Mouse (Mus musculus) small intestine, adult 2 months (tissue): ENCODE measurements around the gene Cdk14. TPM values are rescaled to one million over a fixed set of nuclear protein-coding genes. Genes with fewer than 3 reads are reported as not detected.

Source experiments
- H3K27ac ChIP-seq: fragments of 200-500 bp; 2 replicates; pipeline ENCODE4 v1.5.1; 2012; ENCODE audit warnings: low read depth, low read length, control low read depth, inconsistent platforms; ENCODE audit not compliant: insufficient read depth
- H3K27me3 ChIP-seq: fragments of 200-500 bp; 2 replicates; pipeline ENCODE4 v1.6.1; 2012; ENCODE audit warnings: mild to moderate bottlenecking, moderate library complexity, low read length, inconsistent platforms; ENCODE audit not compliant: control insufficient read depth, insufficient read depth
- H3K36me3 ChIP-seq: fragments of 200-500 bp; 2 replicates; pipeline ENCODE4 v1.6.1; 2012; ENCODE audit warnings: mild to moderate bottlenecking, low read length, control low read depth, inconsistent platforms; ENCODE audit not compliant: control insufficient read depth, insufficient read depth
- H3K4me1 ChIP-seq: fragments of 200-500 bp; 2 replicates; pipeline ENCODE4 v1.6.1; 2012; ENCODE audit warnings: low read length, inconsistent platforms, mixed read lengths; ENCODE audit not compliant: control insufficient read depth, insufficient read depth, insufficient read length
- H3K4me3 ChIP-seq: fragments of 200-500 bp; 2 replicates; pipeline ENCODE4 v1.5.1; 2012; ENCODE audit warnings: low read depth, mild to moderate bottlenecking, control low read depth, inconsistent platforms, low read length, moderate library complexity
- CTCF ChIP-seq: fragments of 200-500 bp; IDR thresholded peaks from 2 replicates; pipeline ENCODE4 v1.5.1; 2012; ENCODE audit warnings: low read depth, mild to moderate bottlenecking, control low read depth, inconsistent platforms, low read length, moderate library complexity, mixed read lengths; ENCODE audit not compliant: insufficient replicate concordance, insufficient read length; ENCODE audit errors: extremely low read depth
- POLR2A ChIP-seq: fragments of 200-500 bp; IDR thresholded peaks from 2 replicates; pipeline ENCODE4 v1.6.1; 2012; ENCODE audit warnings: low read depth, mild to moderate bottlenecking, control low read depth, inconsistent platforms, low read length, moderate library complexity
- WGBS: fragments of 180-500 bp; shearing (Covaris S2); methylation state at CpG from one replicate; pipeline ENCODE4 v1.1.7; 2018; 5-methylcytosine and 5-hydroxymethylcytosine counted together
- polyA plus RNA-seq: library from polyadenylated mRNA; depleted of rRNA; stranded (reverse); fragments of >200 nt; gene quantifications from 2 replicates; pipeline ENCODE4 v1.2.3, GENCODE M21; 2012

The Cdk14 gene
- polyA plus RNA-seq, 1 experiment, result 0.37 TPM

GRCm38 (mm10) chr5:4825076-4825475 lies 595.0 kb downstream of the Cdk14 start:
- Histone ChIP-seq H3K27me3 (no peaks in the 10 kb centered on the region), H3K4me3 (no peak overlapping the region), H3K27ac (no peak overlapping the region), H3K4me1 (no peaks in the 10 kb centered on the region), H3K36me3 (no peaks in the 10 kb centered on the region)
- no peak for TF ChIP-seq POLR2A
- no peak for TF ChIP-seq CTCF
- WGBS, result 81% methylated on average over 4 of the region's 4 CpGs

- H3K4me1 ChIP-seq, result no peaks in the 10 kb centered on the region
- H3K4me3 ChIP-seq, result no peak overlapping the region
- no peak overlapping the region for H3K27ac ChIP-seq
- H3K27me3 ChIP-seq, result no peaks in the 10 kb centered on the region
- no peaks in the 10 kb centered on the region for H3K36me3 ChIP-seq
- WGBS, result 60% methylated on average over 1 of the region's 1 CpGs
- TF ChIP-seq POLR2A, result no peak
- TF ChIP-seq CTCF, result no peak
Observed at GRCm38 (mm10) chr5:4824171-4824570, 595.9 kb downstream of the Cdk14 start.

GRCm38 (mm10) chr5:4822041-4822440 lies 598.1 kb downstream of the Cdk14 start:
- TF ChIP-seq CTCF, result no peak
- 42% methylated on average over 2 of the region's 2 CpGs for WGBS
- no peaks in the 10 kb centered on the region for H3K36me3 ChIP-seq
- no peak overlapping the region for H3K27ac ChIP-seq
- H3K27me3 ChIP-seq, result no peaks in the 10 kb centered on the region
- no peaks in the 10 kb centered on the region for H3K4me1 ChIP-seq
- H3K4me3 ChIP-seq, result no peak overlapping the region

GRCm38 (mm10) chr5:4821368-4821771 lies 598.7 kb downstream of the Cdk14 start:
- H3K36me3 ChIP-seq, result no peaks in the 10 kb centered on the region
- no peak for TF ChIP-seq POLR2A
- no peak for TF ChIP-seq CTCF
- H3K27ac ChIP-seq, result no peak overlapping the region
- no peaks in the 10 kb centered on the region for H3K27me3 ChIP-seq
- 57% methylated on average over 8 of the region's 8 CpGs for WGBS
- H3K4me1 ChIP-seq, result no peaks in the 10 kb centered on the region
- H3K4me3 ChIP-seq, result no peak overlapping the region

- Histone ChIP-seq H3K36me3 (no peaks in the 10 kb centered on the region), H3K27ac (no peak overlapping the region), H3K27me3 (no peaks in the 10 kb centered on the region), H3K4me1 (no peaks in the 10 kb centered on the region), H3K4me3 (no peak overlapping the region)
- TF ChIP-seq CTCF, result no peak
- TF ChIP-seq POLR2A, result no peak
- WGBS, result 68% methylated on average over 5 of the region's 5 CpGs
Observed at GRCm38 (mm10) chr5:4816981-4817380, 603.1 kb downstream of the Cdk14 start.

GRCm38 (mm10) chr5:4814465-4815204 lies 605.5 kb downstream of the Cdk14 start:
- Histone ChIP-seq H3K4me1 (no peaks in the 10 kb centered on the region), H3K4me3 (no peak overlapping the region), H3K27ac (no peak overlapping the region), H3K36me3 (no peaks in the 10 kb centered on the region), H3K27me3 (no peaks in the 10 kb centered on the region)
- 86% methylated on average over 7 of the region's 7 CpGs for WGBS
- no peak for TF ChIP-seq POLR2A
- TF ChIP-seq CTCF, result no peak

GRCm38 (mm10) chr5:4813357-4813756 lies 606.8 kb downstream of the Cdk14 start:
- no peaks in the 10 kb centered on the region for H3K27me3 ChIP-seq
- H3K4me3 ChIP-seq, result no peak overlapping the region
- H3K4me1 ChIP-seq, result no peaks in the 10 kb centered on the region
- no peaks in the 10 kb centered on the region for H3K36me3 ChIP-seq
- 94% methylated on average over 7 of the region's 7 CpGs for WGBS
- TF ChIP-seq POLR2A, result no peak
- no peak for TF ChIP-seq CTCF
- H3K27ac ChIP-seq, result no peak overlapping the region

GRCm38 (mm10) chr5:4812036-4812729 lies 607.9 kb downstream of the Cdk14 start:
- Histone ChIP-seq H3K27ac (no peak overlapping the region), H3K36me3 (no peaks in the 10 kb centered on the region), H3K4me1 (no peaks in the 10 kb centered on the region), H3K4me3 (no peak overlapping the region), H3K27me3 (no peaks in the 10 kb centered on the region)
- TF ChIP-seq POLR2A, result no peak
- TF ChIP-seq CTCF, result no peak
- 81% methylated on average over 13 of the region's 13 CpGs for WGBS
